Mouse (Mus musculus): ENCODE measurements around the gene Nav2.

- TF ChIP-seq CTCF (IDR thresholded peaks at IDR 0.05; ENCODE audit: low read depth): no peak
- no peak for TF ChIP-seq EP300 (optimal IDR thresholded peaks at IDR 0.05)
These were observed 176.3 kb downstream of the Nav2 start for GRCm38 (mm10) chr7:49084768-49085167.
